Mouse (Mus musculus): ENCODE data around the gene Tmem262.

- no peak for TF ChIP-seq CTCF (IDR thresholded peaks at IDR 0.05; ENCODE audit: control insufficient read depth, insufficient read depth, insufficient replicate concordance, low read depth, low read length)
- peak; percentile 84 for TF ChIP-seq POLR2A (IDR thresholded peaks at IDR 0.05; ENCODE audit: control insufficient read depth, low read depth, low read length)
Measured at GRCm38 (mm10) chr19:6061021-6061533, 18.8 kb upstream of the Tmem262 start, which contains the start of gene Znhit2.

Measured in testis, adult 2 months (tissue).